Mouse (Mus musculus): ENCODE data around the gene Apbb1. TPM values are rescaled to one million over a fixed set of nuclear protein-coding genes. Genes with fewer than 3 reads are reported as not detected.

The Apbb1 gene
- polyA plus RNA-seq, 1 experiment from 2014 or later, result 106 TPM

DNA sequence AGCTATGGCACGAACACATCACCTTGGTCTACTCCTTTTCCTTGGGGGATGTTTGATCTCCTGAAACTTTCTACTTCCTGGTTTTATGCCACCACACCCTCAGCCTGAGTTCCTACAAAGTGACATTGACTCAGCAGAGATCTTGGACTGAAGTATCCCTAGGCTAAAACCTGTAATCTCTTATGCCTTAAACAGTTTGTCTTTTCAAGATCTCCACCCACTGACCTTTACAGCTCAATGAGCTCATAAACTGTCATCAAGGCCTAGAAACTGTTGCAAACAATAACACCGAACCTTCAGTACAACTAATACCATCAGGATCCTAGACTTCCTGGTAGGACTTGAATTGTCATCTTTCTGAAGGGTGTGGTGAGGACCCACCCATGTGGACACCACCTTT lies 57.2 kb downstream of the Apbb1 start:
- no peak for DNase-seq (ENCODE audit: low spot score)
- H3K4me2 ChIP-seq (ENCODE audit: low read depth, low read length, severe bottlenecking), result no peak overlapping the region
- no peaks in the 10 kb centered on the region for H3K36me3 ChIP-seq (ENCODE audit: control insufficient read depth, insufficient read depth, low read length)
- H3K9me3 ChIP-seq (ENCODE audit: control insufficient read depth, low read length), result no peaks in the 10 kb centered on the region
- ATAC-seq (replicated peaks; ENCODE audit: low FRiP score), result no peak
- no peaks in the 10 kb centered on the region for H3K4me1 ChIP-seq (replicated peaks; ENCODE audit: control insufficient read depth, insufficient read depth, low read length)
- 74% methylated on average over 2 of the region's 2 CpGs for WGBS
- no peaks in the 10 kb centered on the region for H3K27me3 ChIP-seq (ENCODE audit: control insufficient read depth, insufficient read depth, low read length)
- no peak overlapping the region for H3K4me3 ChIP-seq (ENCODE audit: low read depth, low read length)
- no peak overlapping the region for H3K27ac ChIP-seq (ENCODE audit: low read depth, low read length)
- H3K9ac ChIP-seq (ENCODE audit: low read length), result no peak overlapping the region

DNA sequence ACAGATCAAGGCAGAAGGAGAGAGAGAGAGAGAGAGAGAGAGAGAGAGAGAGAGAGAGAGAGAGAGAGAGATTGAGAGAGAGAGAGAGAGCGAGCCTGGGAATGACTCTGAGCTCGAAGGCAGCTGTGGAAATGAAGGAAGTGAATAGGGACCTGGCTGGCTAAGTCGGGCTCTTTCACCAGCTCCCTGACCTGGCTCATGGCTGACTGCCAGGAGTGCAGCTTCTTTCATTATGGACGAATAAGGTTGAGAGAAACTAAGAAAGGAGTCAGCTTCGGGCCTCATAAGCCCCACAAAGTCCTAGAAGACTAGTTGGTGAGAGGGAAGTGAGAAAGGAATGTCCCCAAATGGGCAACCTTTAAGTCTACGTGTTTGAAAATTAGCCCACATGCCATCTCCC lies 61.3 kb downstream of the Apbb1 start:
- no peak for ATAC-seq (replicated peaks; ENCODE audit: low FRiP score)

GRCm38 (mm10) chr7:105519771-105520170 lies 61.7 kb downstream of the Apbb1 start:
- DNase-seq (ENCODE audit: low spot score) (no peak), ATAC-seq (replicated peaks; ENCODE audit: low FRiP score) (no peak)
- Histone ChIP-seq H3K36me3 (ENCODE audit: control insufficient read depth, insufficient read depth, low read length) (no peaks in the 10 kb centered on the region), H3K4me3 (ENCODE audit: low read depth, low read length) (no peak overlapping the region), H3K27ac (ENCODE audit: low read depth, low read length) (no peak overlapping the region), H3K4me2 (ENCODE audit: low read depth, low read length, severe bottlenecking) (no peak overlapping the region), H3K9ac (ENCODE audit: low read length) (no peak overlapping the region), H3K4me1 (replicated peaks; ENCODE audit: control insufficient read depth, insufficient read depth, low read length) (no peaks in the 10 kb centered on the region), H3K27me3 (ENCODE audit: control insufficient read depth, insufficient read depth, low read length) (no peaks in the 10 kb centered on the region), H3K9me3 (ENCODE audit: control insufficient read depth, low read length) (no peaks in the 10 kb centered on the region)
- WGBS, result 87% methylated on average over 2 of the region's 2 CpGs

More for the DNA sequence above, 61.3 kb downstream of the Apbb1 start:
- no peaks in the 10 kb centered on the region for H3K36me3 ChIP-seq (ENCODE audit: control insufficient read depth, insufficient read depth, low read length)
- H3K9ac ChIP-seq (ENCODE audit: low read length), result no peak overlapping the region
- 44% methylated on average over 6 of the region's 6 CpGs for WGBS
- no peak overlapping the region for H3K4me3 ChIP-seq (ENCODE audit: low read depth, low read length)
- H3K27me3 ChIP-seq (ENCODE audit: control insufficient read depth, insufficient read depth, low read length), result no peaks in the 10 kb centered on the region
- no peak overlapping the region for H3K4me2 ChIP-seq (ENCODE audit: low read depth, low read length, severe bottlenecking)
- H3K9me3 ChIP-seq (ENCODE audit: control insufficient read depth, low read length), result no peaks in the 10 kb centered on the region
- H3K27ac ChIP-seq (ENCODE audit: low read depth, low read length), result no peak overlapping the region
- no peaks in the 10 kb centered on the region for H3K4me1 ChIP-seq (replicated peaks; ENCODE audit: control insufficient read depth, insufficient read depth, low read length)
- DNase-seq (ENCODE audit: low spot score), result no peak

DNA sequence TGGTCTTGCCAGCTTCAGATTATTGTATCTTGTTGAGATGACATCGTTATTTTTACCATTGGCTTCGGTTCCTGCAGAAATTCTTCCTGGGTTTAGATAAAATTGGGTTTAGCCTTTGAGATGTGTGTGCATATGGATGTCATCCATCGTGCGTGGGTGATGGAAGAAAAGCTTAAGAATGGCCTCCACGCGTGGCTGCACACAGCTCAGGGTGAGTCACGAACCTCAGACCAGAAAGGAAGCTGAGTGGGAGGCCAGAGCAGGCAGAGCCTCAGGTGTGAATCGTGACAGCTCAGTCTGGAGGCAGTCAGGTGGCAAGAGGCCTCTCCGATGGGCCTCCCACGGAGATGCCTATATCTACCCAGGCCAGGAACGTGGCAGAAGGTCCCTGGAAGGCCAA lies 62.1 kb downstream of the Apbb1 start:
- Histone ChIP-seq H3K27me3 (ENCODE audit: control insufficient read depth, insufficient read depth, low read length) (no peaks in the 10 kb centered on the region), H3K9me3 (ENCODE audit: control insufficient read depth, low read length) (no peaks in the 10 kb centered on the region), H3K4me1 (replicated peaks; ENCODE audit: control insufficient read depth, insufficient read depth, low read length) (no peaks in the 10 kb centered on the region), H3K9ac (ENCODE audit: low read length) (no peak overlapping the region), H3K4me3 (ENCODE audit: low read depth, low read length) (no peak overlapping the region), H3K4me2 (ENCODE audit: low read depth, low read length, severe bottlenecking) (no peak overlapping the region), H3K27ac (ENCODE audit: low read depth, low read length) (no peak overlapping the region), H3K36me3 (ENCODE audit: control insufficient read depth, insufficient read depth, low read length) (no peaks in the 10 kb centered on the region)
- 79% methylated on average over 11 of the region's 11 CpGs for WGBS
- no peak for DNase-seq (ENCODE audit: low spot score)
- no peak for ATAC-seq (replicated peaks; ENCODE audit: low FRiP score)

DNA sequence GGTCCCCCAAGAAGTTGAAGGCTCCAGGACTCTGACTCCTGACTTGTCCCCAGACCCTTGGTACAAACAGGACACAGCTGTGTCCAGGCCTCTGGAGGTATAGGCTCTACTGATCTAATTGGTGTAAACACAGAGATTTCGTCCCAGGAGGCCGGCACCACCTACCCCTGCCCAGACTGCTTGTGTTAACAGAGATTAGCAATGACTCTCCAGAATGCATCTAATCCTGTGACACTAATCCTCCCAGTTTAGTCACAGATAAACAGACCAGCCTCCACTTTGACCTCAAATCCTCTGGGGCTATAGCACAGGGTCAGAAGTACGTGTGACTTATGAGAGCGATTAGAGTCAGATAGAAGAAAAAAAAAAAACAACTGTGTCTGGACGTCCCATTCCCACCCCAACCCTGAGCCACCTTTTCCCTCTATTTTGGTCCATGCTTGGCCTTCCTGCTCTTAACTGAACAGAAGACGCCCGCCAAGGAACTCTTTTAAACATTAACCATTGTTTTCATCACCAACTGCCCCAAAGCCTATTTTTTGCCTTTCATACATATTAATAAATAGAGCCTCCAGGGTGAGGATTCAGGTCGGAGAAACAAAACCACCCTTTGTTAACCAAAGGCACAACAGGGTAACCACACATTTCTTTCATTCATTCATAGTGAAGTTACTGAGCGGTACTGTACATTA lies 64.6 kb downstream of the Apbb1 start:
- DNase-seq (ENCODE audit: low spot score) (no peak), ATAC-seq (replicated peaks; ENCODE audit: low FRiP score) (no peak)
- H3K27me3 ChIP-seq (ENCODE audit: control insufficient read depth, insufficient read depth, low read length), result no peaks in the 10 kb centered on the region
- H3K4me3 ChIP-seq (ENCODE audit: low read depth, low read length), result no peak overlapping the region
- no peak overlapping the region for H3K9ac ChIP-seq (ENCODE audit: low read length)
- no peak overlapping the region for H3K27ac ChIP-seq (ENCODE audit: low read depth, low read length)
- H3K36me3 ChIP-seq (ENCODE audit: control insufficient read depth, insufficient read depth, low read length), result no peaks in the 10 kb centered on the region
- H3K4me1 ChIP-seq (replicated peaks; ENCODE audit: control insufficient read depth, insufficient read depth, low read length), result no peaks in the 10 kb centered on the region
- H3K4me2 ChIP-seq (ENCODE audit: low read depth, low read length, severe bottlenecking), result no peak overlapping the region
- WGBS, result 38% methylated on average over 9 of the region's 9 CpGs
- no peaks in the 10 kb centered on the region for H3K9me3 ChIP-seq (ENCODE audit: control insufficient read depth, low read length)

DNA sequence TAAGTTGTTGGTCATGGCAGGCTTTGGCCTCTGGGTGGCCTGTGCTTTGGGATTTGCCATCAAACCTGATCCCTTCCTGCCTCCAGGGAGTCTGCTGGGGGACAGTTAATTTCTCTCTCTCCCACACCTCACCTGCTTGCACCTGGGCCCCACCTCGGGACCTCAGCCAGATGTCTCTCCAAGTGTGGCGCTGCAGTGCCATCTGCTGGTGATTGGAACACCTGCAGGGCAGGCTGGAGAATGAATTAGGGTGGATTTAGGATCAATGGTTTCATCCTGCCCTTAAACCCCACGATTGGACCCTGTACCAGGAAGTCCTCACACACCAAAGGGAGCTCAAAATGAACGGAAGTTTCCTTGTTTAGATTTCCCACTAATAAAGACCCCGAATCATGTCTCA lies 66.3 kb downstream of the Apbb1 start:
- Histone ChIP-seq H3K36me3 (ENCODE audit: control insufficient read depth, insufficient read depth, low read length) (no peaks in the 10 kb centered on the region), H3K27me3 (ENCODE audit: control insufficient read depth, insufficient read depth, low read length) (no peaks in the 10 kb centered on the region), H3K9me3 (ENCODE audit: control insufficient read depth, low read length) (no peaks in the 10 kb centered on the region), H3K27ac (ENCODE audit: low read depth, low read length) (no peak overlapping the region), H3K4me3 (ENCODE audit: low read depth, low read length) (no peak overlapping the region), H3K4me1 (replicated peaks; ENCODE audit: control insufficient read depth, insufficient read depth, low read length) (no peaks in the 10 kb centered on the region), H3K9ac (ENCODE audit: low read length) (no peak overlapping the region), H3K4me2 (ENCODE audit: low read depth, low read length, severe bottlenecking) (no peak overlapping the region)
- DNase-seq (ENCODE audit: low spot score), result peak; percentile 76
- peak; percentile 52; the same call in 1 of the 2 replicates for ATAC-seq (replicated peaks; ENCODE audit: low FRiP score)
- 16% methylated on average over 5 of the region's 5 CpGs for WGBS

DNA sequence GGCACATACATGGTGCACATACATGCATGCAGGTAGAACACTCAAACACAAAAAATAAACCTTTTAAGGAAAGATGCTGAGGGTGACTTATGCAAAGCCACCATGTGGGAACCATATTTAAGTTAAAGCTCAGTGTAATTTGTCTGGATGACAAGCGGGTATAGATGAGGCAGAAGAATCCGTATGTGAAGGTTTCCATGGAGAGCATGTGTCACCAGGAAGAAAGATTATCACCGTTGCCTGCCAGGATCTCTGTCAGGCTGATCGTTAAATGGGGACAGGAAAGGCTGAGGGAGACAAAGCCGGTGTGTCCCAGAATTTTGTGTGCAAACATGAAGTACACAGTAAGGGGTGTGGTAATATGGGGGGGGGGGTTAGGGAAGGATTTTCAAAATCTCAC lies 66.9 kb downstream of the Apbb1 start:
- H3K9me3 ChIP-seq (ENCODE audit: control insufficient read depth, low read length), result no peaks in the 10 kb centered on the region
- no peak overlapping the region for H3K9ac ChIP-seq (ENCODE audit: low read length)
- H3K27me3 ChIP-seq (ENCODE audit: control insufficient read depth, insufficient read depth, low read length), result no peaks in the 10 kb centered on the region
- no peak overlapping the region for H3K4me2 ChIP-seq (ENCODE audit: low read depth, low read length, severe bottlenecking)
- no peak overlapping the region for H3K4me3 ChIP-seq (ENCODE audit: low read depth, low read length)
- H3K36me3 ChIP-seq (ENCODE audit: control insufficient read depth, insufficient read depth, low read length), result no peaks in the 10 kb centered on the region
- no peak for DNase-seq (ENCODE audit: low spot score)
- ATAC-seq (replicated peaks; ENCODE audit: low FRiP score), result no peak
- 73% methylated on average over 5 of the region's 5 CpGs for WGBS
- H3K4me1 ChIP-seq (replicated peaks; ENCODE audit: control insufficient read depth, insufficient read depth, low read length), result no peaks in the 10 kb centered on the region
- no peak overlapping the region for H3K27ac ChIP-seq (ENCODE audit: low read depth, low read length)

DNA sequence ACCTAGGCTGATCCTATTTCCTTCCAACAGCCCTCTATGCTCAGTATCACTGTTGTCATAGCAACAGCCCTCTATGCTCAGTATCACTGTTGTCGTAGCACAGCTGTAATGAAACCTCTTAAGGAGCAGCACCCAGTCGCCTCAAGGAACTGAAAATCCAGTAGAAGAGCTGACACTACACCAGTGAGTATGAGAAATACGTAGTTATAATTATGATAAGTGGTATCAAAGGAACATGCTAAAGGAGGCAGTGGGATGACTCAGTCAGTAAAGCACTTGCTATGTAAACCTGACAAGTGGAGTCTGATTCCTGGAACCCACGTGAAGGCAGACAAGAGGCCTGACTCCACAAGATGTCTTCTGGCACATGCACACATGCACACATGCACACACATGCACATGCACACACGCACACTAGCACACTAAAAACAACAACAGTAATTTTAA lies 67.6 kb downstream of the Apbb1 start:
- no peak for ATAC-seq (replicated peaks; ENCODE audit: low FRiP score)
- Histone ChIP-seq H3K4me1 (replicated peaks; ENCODE audit: control insufficient read depth, insufficient read depth, low read length) (no peaks in the 10 kb centered on the region), H3K27me3 (ENCODE audit: control insufficient read depth, insufficient read depth, low read length) (no peaks in the 10 kb centered on the region), H3K27ac (ENCODE audit: low read depth, low read length) (no peak overlapping the region), H3K4me2 (ENCODE audit: low read depth, low read length, severe bottlenecking) (no peak overlapping the region), H3K4me3 (ENCODE audit: low read depth, low read length) (no peak overlapping the region), H3K9me3 (ENCODE audit: control insufficient read depth, low read length) (no peaks in the 10 kb centered on the region), H3K36me3 (ENCODE audit: control insufficient read depth, insufficient read depth, low read length) (no peaks in the 10 kb centered on the region), H3K9ac (ENCODE audit: low read length) (no peak overlapping the region)
- WGBS, result 62% methylated on average over 5 of the region's 5 CpGs
- no peak for DNase-seq (ENCODE audit: low spot score)

DNA sequence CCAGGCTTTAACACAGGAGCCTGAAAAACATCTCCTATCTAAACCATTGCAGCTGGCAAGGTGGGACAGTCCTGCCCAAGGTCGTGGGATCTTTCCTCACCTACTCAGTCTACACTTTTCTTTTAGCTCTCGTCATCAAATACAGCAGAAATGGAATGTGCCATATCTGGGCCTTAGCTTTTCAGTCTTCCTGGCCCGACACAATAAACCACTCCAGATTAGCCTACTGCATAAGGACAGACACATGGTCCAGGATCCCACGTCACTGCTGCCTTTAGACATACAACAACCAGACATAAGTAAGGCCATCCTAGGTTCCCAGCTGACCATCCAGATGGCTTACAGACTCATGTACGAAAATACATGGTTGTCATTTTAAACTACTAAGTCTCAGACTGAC lies 71.3 kb downstream of the Apbb1 start:
- ATAC-seq (replicated peaks; ENCODE audit: low FRiP score) (no peak), DNase-seq (ENCODE audit: low spot score) (no peak)
- Histone ChIP-seq H3K4me3 (ENCODE audit: low read depth, low read length) (no peak overlapping the region), H3K9me3 (ENCODE audit: control insufficient read depth, low read length) (no peaks in the 10 kb centered on the region), H3K27me3 (ENCODE audit: control insufficient read depth, insufficient read depth, low read length) (no peaks in the 10 kb centered on the region), H3K27ac (ENCODE audit: low read depth, low read length) (no peak overlapping the region), H3K9ac (ENCODE audit: low read length) (no peak overlapping the region), H3K4me2 (ENCODE audit: low read depth, low read length, severe bottlenecking) (no peak overlapping the region), H3K4me1 (replicated peaks; ENCODE audit: control insufficient read depth, insufficient read depth, low read length) (no peaks in the 10 kb centered on the region), H3K36me3 (ENCODE audit: control insufficient read depth, insufficient read depth, low read length) (no peaks in the 10 kb centered on the region)
- 84% methylated on average over 5 of the region's 5 CpGs for WGBS
